Mouse (Mus musculus) thymus, postnatal 0 days (tissue): ENCODE measurements around the gene Tmem252. TPM values are rescaled to one million over a fixed set of nuclear protein-coding genes. Genes with fewer than 3 reads are reported as not detected.
"Not testable (repeated sequence)": the region's sequence is repeated elsewhere in the genome, so short reads cannot be mapped to it uniquely, and the experiment has no call there.

Experiments used
- DNase-seq: peaks from one replicate; pipeline ENCODE4 v3.0.0-alpha.2; 2015; ENCODE audit warnings: low spot score
- polyA plus RNA-seq: library from polyadenylated mRNA; unstranded; fragments of >200 nt; fragmentation: Nextera tagmentation; extraction: Ambion mirVana; gene quantifications from 2 replicates; pipeline ENCODE4 v1.2.1, GENCODE M21; 2015

Tmem252 gene
- polyA plus RNA-seq, 1 experiment from 2014 or later: 1.8 TPM

- no peak for DNase-seq
These were observed 3.6 kb downstream of the Tmem252 start for GRCm38 (mm10) chr19:24677242-24677984.

GRCm38 (mm10) chr19:24683016-24683720 is 9.4 kb downstream of the Tmem252 start:
- DNase-seq: no peak

GRCm38 (mm10) chr19:24686411-24686810 is 12.6 kb downstream of the Tmem252 start:
- DNase-seq: peak; percentile 16

- DNase-seq: no peak
These were observed 14.5 kb downstream of the Tmem252 start for GRCm38 (mm10) chr19:24688327-24688726.

- no peak for DNase-seq
These were observed 15.7 kb downstream of the Tmem252 start for GRCm38 (mm10) chr19:24689531-24689930.

GRCm38 (mm10) chr19:24692691-24693090 is 18.9 kb downstream of the Tmem252 start:
- DNase-seq: no peak

GRCm38 (mm10) chr19:24697946-24698345 is 24.1 kb downstream of the Tmem252 start:
- no peak for DNase-seq

GRCm38 (mm10) chr19:24698651-24699050 is 24.8 kb downstream of the Tmem252 start:
- no peak for DNase-seq

GRCm38 (mm10) chr19:24699196-24699595 is 25.4 kb downstream of the Tmem252 start:
- no peak for DNase-seq

GRCm38 (mm10) chr19:24699910-24700309 is 26.1 kb downstream of the Tmem252 start:
- no peak for DNase-seq

- no peak for DNase-seq
These were observed 26.9 kb downstream of the Tmem252 start for GRCm38 (mm10) chr19:24700664-24701063.

GRCm38 (mm10) chr19:24701716-24702115 is 27.9 kb downstream of the Tmem252 start:
- DNase-seq: no peak

- not testable (repeated sequence) for DNase-seq
These were observed 29.4 kb downstream of the Tmem252 start for GRCm38 (mm10) chr19:24703168-24703567.

GRCm38 (mm10) chr19:24703680-24704079 is 29.9 kb downstream of the Tmem252 start:
- DNase-seq: no peak

- DNase-seq: no peak
These were observed 30.5 kb downstream of the Tmem252 start for GRCm38 (mm10) chr19:24704326-24704725.

- DNase-seq: peak; percentile 13
These were observed 31.6 kb downstream of the Tmem252 start for GRCm38 (mm10) chr19:24705395-24705794.

GRCm38 (mm10) chr19:24707071-24707906 is 33.5 kb downstream of the Tmem252 start:
- no peak for DNase-seq

GRCm38 (mm10) chr19:24708032-24708431 is 34.2 kb downstream of the Tmem252 start:
- DNase-seq: no peak

GRCm38 (mm10) chr19:24716303-24717097 is 42.7 kb downstream of the Tmem252 start:
- DNase-seq: no peak

- DNase-seq: no peak
These were observed 44.2 kb downstream of the Tmem252 start for GRCm38 (mm10) chr19:24718021-24718420.

GRCm38 (mm10) chr19:24719504-24719903 is 45.7 kb downstream of the Tmem252 start:
- no peak for DNase-seq
